In the genomic region with DNA sequence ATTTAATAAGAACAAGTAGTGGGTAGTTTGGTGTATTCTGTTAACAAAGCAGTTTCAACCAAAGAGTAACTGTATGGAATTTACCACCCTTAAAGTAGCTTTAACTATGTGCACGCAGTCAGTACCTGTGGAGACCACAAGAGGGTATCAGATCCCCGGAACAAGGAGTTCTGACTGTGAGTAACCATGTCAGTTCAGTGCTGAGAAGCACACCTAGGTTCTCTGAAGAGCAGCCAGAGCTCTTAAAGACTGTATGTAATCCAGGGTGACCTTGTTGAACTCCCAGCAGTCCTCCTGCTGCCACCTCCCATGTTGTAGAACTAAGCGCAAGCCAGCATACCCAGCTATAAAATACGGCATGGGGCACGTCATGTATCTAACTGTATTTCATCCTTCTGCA, we compare ENCODE assay signal across 8 mouse cellular contexts. TPM values are rescaled to one million over a fixed set of nuclear protein-coding genes. Genes with fewer than 3 reads are reported as not detected.
DNase-seq lines count a peak whose midpoint lies in the region; ATAC-seq lines count a peak whose summit lies in the region.

No protein-coding gene starts in this region.

- no peak overlapping the region for H3K4me3 ChIP-seq in embryonic facial prominence, embryonic 11.5 days (ENCODE audit: low read depth, low read length)
- peak overlapping the region; percentile 81 for H3K4me3 ChIP-seq in heart, embryonic 13.5 days
- H3K4me3 ChIP-seq in kidney, embryonic 15.5 days (replicated peaks): peak overlapping the region; percentile 24

- no peak overlapping the region for H3K27ac ChIP-seq in embryonic facial prominence, embryonic 11.5 days (replicated peaks; ENCODE audit: low read depth, low read length)
- peak overlapping the region; percentile 81 for H3K27ac ChIP-seq in heart, embryonic 13.5 days (replicated peaks)
- H3K27ac ChIP-seq in kidney, embryonic 15.5 days: peak overlapping the region; percentile 29

- no peak overlapping the region for H3K9ac ChIP-seq in embryonic facial prominence, embryonic 11.5 days (replicated peaks; ENCODE audit: low read length)
- H3K9ac ChIP-seq in heart, embryonic 13.5 days: peak overlapping the region; percentile 96
- no peak overlapping the region for H3K9ac ChIP-seq in kidney, embryonic 15.5 days

- peak; percentile 42 for DNase-seq in cerebellum, adult 8-10 months
- no peak for DNase-seq in cerebellum, adult 11-12 months
- peak; percentile 83 for DNase-seq in NIH3T3 (ENCODE audit: low read depth)
- peak; percentile 73 for DNase-seq in embryonic facial prominence, embryonic 11.5 days (ENCODE audit: low spot score)
- peak; percentile 81 for DNase-seq in lung, postnatal 10 days
- DNase-seq in spleen, adult 12 weeks (ENCODE audit: low spot score): peak; percentile 50

- ATAC-seq in embryonic facial prominence, embryonic 11.5 days (replicated peaks; ENCODE audit: insufficient number of reproducible peaks, low FRiP score, low TSS enrichment, low read depth): no peak
- ATAC-seq in heart, embryonic 13.5 days (ENCODE audit: extremely low read depth, insufficient number of reproducible peaks, low FRiP score, low TSS enrichment): no peak
- ATAC-seq in kidney, embryonic 15.5 days (replicated peaks; ENCODE audit: low FRiP score): no peak

- peaks cover 8% of the 10 kb centered on the region for H3K36me3 ChIP-seq in embryonic facial prominence, embryonic 11.5 days (replicated peaks; ENCODE audit: control insufficient read depth, insufficient read depth, low read depth, low read length)
- peaks cover 50% of the 10 kb centered on the region for H3K36me3 ChIP-seq in heart, embryonic 13.5 days
- peaks cover 42% of the 10 kb centered on the region for H3K36me3 ChIP-seq in kidney, embryonic 15.5 days

- 71% methylated on average over 5 of the region's 5 CpGs for WGBS in embryonic facial prominence, embryonic 11.5 days
- 48% methylated on average over 5 of the region's 5 CpGs for WGBS in heart, embryonic 13.5 days
- whole genome bisulfite sequencing in kidney, embryonic 15.5 days: 48% methylated on average over 5 of the region's 5 CpGs

- H3K4me1 ChIP-seq in embryonic facial prominence, embryonic 11.5 days (ENCODE audit: control insufficient read depth, insufficient read depth, low read length): no peaks in the 10 kb centered on the region
- peaks cover 42% of the 10 kb centered on the region for H3K4me1 ChIP-seq in heart, embryonic 13.5 days
- H3K4me1 ChIP-seq in kidney, embryonic 15.5 days: peaks cover 32% of the 10 kb centered on the region

- H3K4me2 ChIP-seq in embryonic facial prominence, embryonic 11.5 days (ENCODE audit: low read depth, low read length): no peak overlapping the region
- peak overlapping the region; percentile 84 for H3K4me2 ChIP-seq in heart, embryonic 13.5 days
- H3K4me2 ChIP-seq in kidney, embryonic 15.5 days: peak overlapping the region; percentile 75

- no peaks in the 10 kb centered on the region for H3K27me3 ChIP-seq in embryonic facial prominence, embryonic 11.5 days (ENCODE audit: control insufficient read depth, insufficient read depth, low read length)
- H3K27me3 ChIP-seq in heart, embryonic 13.5 days (replicated peaks): no peaks in the 10 kb centered on the region
- H3K27me3 ChIP-seq in kidney, embryonic 15.5 days: no peaks in the 10 kb centered on the region

- H3K9me3 ChIP-seq in embryonic facial prominence, embryonic 11.5 days (replicated peaks; ENCODE audit: control insufficient read depth, low read length): no peaks in the 10 kb centered on the region
- H3K9me3 ChIP-seq in heart, embryonic 13.5 days: no peaks in the 10 kb centered on the region
- no peaks in the 10 kb centered on the region for H3K9me3 ChIP-seq in kidney, embryonic 15.5 days (replicated peaks)

RNA-seq across cellular contexts. Expression of a gene that starts 14.2 kb away (rescaled TPM):
- 343 and 401 TPM in 2 replicates for polyA plus RNA-seq in embryonic facial prominence, embryonic 11.5 days (2014; fragmentation: Nextera tagmentation; extraction: Ambion mirVana)
- polyA plus RNA-seq in heart, embryonic 13.5 days (2015; fragmentation: Nextera tagmentation; extraction: Ambion mirVana): 128 and 129 TPM in 2 replicates
- 228 and 250 TPM in 2 replicates for polyA plus RNA-seq in kidney, embryonic 15.5 days (2015; fragmentation: Nextera tagmentation; extraction: Ambion mirVana)

RNA-seq across cellular contexts. Expression of a gene that starts 43.0 kb away (rescaled TPM):
- polyA plus RNA-seq in embryonic facial prominence, embryonic 11.5 days (2014; fragmentation: Nextera tagmentation; extraction: Ambion mirVana): 421 and 443 TPM in 2 replicates
- 801 and 895 TPM in 2 replicates for polyA plus RNA-seq in heart, embryonic 13.5 days (2015; fragmentation: Nextera tagmentation; extraction: Ambion mirVana)
- 557 and 573 TPM in 2 replicates for polyA plus RNA-seq in kidney, embryonic 15.5 days (2015; fragmentation: Nextera tagmentation; extraction: Ambion mirVana)
